Mouse (Mus musculus): Measurements from ENCODE around the gene Ddah1.

The Ddah1 gene

DNA sequence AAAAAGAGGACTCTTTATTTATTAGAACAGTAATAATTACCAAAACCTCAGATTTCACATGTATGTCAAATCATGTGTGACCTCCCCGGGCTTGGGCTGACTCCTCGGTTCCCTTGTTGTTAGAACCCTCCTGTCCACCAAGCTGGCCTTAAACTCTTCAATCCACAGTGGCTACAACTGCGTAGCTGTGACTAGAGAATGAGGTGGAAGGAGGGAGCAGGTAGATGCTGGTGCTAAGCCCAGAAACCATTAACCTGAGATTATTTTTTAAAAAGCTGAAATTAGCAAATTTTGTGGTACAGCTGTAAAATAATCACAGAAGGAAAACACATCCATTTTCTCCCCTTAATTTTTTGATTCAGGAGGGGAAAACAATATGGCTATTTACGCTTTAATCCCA is 10.0 kb downstream of the Ddah1 start:
- DNase-seq: no peak

DNA sequence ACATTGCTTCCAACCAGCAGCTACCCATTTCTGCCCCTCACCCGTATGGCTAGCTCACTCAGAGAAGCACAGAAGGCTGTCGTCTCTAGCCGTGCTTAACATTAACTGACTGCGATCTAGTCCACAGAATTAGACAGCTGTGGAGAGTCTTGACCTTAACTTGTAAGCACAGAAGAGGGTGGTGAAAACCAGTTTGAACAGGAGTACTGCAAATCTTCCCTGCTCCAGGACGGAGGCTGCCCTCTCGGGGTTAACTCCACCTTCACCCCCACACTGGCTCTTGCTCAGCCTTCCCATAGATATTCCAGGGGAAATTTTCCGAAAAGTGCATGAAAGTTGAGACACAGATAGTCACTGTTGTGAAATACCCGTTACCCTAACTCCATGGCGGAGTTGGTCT is 14.9 kb downstream of the Ddah1 start:
- no peak for DNase-seq

DNA sequence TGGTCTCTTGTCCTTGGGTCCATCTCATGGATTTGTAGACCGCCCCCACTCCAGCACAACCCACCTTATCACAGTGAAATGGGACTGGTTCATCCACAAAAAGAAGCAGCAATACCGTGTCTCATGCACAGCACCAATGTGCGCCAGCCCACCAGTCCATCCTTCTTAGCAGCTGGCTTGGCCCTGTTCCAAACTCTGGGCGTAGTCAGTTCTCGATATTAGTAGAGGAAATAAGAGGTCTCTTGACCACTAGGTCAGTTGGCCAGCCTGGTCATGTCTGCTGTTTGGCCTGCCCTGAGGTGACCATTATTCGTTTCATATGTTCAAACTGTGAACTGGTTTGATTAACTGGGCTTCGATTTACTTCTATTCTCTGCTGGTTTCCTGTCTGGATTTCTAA is 15.9 kb downstream of the Ddah1 start:
- DNase-seq: no peak

DNA sequence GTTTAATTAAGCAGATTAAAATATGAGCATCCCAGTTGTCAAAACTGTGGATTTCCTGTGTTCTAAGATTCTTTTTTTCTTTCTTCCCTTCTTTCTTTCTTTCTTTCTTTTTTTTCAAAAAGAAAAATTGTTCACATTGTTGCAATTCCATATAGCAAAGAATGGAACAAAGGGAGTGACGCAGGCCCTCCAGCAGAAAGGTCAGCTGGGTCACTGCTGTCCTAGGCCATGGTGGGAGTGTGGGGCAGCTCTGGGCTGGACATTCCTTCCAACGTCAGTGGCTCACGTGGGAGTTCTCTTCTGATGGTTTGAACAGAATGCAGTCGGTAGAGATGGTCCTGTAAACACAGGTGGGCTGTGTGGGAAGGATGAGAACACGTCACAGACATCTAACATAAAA is 16.8 kb downstream of the Ddah1 start:
- DNase-seq: no peak

DNA sequence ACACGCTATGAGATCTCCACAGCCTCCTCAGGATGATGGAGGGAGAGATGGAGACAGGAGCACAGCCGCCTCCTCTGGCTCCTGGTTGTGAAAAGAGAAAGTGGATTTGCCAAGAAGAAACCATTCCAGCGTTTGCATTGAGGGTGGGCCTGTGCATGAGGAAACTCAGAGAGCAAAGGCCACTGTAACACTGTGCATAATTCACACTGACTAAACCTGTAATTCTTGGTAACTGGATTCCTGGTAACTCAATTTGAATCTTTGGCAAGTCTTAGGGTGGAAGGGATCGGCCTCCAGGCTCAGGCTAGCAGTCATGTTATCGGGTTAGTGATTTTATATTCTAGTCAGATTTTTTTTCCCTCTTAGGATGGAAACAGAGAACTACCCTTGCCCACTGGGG is 17.4 kb downstream of the Ddah1 start:
- DNase-seq: no peak

DNA sequence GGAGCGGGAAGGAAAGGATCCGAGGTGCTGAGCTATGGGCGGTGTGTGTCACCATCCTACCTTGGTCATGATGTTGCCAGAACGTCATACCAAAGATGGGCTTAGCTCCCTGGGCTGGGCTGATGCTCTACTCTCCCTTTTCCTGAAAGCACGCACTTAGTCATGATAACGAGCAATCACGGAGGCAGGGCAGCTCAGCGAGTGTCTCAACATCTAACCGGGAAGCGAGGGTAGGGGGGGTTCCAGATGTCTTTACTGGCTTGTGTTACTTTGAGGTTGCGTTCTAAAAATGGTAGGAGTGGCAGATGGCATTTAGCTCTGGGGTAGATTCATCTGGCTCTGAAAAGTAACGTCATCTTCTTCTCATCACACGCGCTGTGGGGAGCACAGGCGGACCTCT is 18.5 kb downstream of the Ddah1 start:
- no peak for DNase-seq

DNA sequence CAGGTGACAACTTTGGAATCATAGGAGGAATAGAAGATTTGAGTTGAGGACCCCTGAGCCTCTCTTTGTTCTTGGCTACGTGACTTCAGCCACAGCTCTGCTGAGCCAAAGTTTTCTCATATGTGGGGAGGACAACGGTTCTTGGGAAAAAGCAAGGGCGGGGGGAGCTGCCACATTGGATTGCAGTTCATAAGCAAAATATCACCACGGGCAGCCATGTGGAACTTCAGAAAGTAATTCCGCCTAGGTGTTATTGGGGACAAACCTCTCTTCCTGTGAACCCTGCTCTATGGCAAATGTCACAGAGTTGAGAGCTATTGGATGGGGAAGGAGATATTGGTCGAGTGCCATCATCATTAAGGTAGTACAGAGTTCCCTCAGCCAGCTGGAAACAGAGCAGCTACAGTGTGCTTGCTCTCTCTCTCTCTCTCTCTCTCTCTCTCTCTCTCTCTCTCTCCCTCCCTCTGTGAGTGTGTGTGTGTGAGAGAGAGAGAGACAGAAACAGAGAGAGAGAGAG is 20.0 kb downstream of the Ddah1 start:
- DNase-seq: no peak

DNA sequence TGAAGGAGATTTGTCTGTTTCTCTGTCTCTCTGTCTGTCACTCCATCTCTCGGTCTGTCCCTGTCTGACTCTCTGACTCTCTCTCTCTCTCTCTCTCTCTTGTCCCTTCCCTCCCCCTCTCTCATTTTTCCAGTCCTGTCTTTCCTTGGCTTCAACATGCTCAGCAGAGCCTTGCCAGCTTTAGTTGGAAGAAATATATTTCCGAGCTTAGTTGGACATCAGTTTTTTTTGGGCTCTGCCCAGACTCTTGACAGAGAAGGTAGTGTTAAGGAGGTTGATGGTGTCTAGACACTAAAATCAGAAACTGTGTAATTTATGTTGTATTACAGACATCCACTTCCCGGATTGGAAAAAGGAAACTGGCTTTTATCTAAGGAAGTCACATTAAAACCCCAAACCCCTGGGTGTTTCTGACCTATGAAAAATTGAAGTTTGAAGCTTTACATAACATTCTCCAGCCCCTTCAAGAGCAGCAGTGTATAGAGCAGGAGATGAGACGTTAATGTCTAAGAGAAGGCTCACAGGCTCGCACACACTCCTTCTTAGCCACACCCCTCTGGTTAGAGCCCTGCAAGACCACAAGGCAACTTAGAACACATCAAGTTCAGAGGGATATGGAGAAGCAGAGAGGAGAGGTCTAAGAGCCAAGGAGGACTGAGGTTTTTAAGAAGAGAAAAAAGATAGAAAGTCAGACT is 21.0 kb downstream of the Ddah1 start:
- no peak for DNase-seq

DNA sequence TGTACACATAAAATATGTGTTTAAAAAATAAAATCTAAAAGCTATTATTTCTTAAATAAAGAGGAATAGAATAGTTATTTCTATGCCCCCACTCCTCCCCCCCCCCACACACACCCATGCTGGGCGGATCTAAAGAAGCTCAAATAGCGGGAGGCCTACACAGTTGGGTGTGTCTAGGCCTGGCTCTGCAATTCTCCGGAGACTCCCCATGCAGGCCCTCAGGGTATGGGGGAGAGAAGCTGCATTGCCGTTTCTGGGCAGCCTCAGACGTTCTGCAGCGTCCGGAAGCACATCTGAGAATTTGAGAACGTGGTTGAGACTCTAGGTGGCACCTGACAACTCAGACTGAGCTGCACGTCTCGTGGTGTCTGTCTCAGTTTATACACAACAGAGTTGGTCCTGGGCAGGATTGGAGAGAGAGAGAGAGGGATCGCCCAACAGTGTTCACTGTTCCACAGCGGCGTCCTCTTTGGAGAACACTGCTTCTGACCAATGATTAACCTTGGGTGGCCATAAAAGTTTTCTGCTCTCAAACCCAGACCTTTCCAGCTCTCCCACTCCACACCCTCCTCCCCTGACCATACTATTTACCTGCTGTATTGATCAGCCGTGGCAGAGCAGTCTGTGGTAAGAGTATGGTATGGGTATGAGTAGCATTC is 22.4 kb downstream of the Ddah1 start:
- no peak for DNase-seq

DNA sequence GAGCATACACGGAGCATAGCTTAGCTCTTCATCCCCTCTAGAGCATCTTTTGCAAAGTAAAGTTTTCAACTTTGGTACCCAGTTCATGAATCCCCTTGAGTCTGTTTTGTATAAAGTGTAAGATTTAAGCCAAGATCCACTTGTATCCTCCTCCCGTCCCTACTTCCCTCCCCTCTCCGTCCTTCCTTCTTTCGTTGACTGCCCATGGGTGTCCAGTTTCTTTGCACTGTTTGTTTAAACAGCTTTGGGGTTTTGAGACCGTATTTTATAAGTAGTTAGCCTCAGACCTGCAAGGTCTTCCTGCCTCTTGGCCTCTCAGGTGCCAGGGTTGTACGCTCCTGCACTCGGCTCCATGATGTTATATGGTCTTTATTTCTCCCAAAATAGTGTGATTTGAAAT is 26.8 kb downstream of the Ddah1 start:
- no peak for DNase-seq

DNA sequence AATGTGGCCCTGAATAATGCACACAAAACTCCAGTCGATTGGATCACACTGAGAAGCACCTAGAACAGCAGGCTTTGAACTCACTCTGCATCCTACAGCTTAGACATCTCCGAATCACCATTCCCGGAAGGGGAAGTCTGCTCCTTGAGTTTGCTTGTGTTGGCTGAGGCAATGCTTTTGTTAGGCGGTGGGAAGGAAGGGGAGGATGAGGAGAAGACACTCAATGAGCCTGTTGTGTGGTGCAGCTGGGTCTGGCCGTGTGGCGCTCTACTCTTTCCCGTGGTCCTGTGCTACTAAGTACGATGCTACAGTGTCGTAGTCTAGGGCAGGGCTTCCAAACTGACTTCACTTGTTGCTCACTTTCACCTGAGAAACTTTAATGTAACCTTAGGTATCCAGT is 28.8 kb downstream of the Ddah1 start:
- DNase-seq: no peak

DNA sequence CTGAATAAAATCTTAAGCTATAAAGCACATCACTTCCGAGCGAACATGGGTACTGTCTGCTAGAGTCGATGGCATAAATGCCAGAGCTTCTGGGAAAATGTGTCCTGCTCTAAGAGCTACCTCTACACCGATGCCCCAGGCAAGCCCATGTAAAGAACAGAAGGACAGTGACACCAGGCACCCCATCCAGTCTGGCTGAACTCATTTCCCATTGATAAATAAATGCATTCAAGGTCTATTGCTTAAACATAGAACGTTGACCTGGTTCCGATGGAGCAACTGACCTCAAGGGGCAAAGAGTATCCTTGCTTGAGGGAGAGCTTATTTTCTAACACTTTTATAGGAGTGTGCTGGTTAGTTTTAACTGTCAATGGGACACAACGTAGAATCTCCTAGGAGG is 30.6 kb downstream of the Ddah1 start:
- no peak for DNase-seq

DNA sequence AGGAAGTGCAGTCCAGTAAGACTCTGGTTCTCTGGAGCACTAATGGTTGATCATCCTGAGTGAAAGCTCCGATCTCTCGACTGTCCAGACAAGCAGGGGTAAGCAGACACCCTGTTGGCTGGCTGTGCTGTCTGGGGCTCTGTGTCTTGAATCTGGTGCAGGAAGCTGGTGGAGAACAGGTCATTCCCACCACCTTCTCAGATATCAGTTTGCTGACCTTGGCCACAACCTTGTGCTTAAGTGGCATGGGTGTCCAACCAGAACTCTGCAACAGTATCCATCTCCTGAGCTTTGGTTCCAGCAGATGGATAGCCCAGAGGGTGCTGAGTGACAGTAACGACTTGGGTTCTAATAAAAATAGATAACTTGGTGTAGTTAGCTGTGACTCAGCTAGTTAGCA is 31.8 kb downstream of the Ddah1 start:
- DNase-seq: no peak

DNA sequence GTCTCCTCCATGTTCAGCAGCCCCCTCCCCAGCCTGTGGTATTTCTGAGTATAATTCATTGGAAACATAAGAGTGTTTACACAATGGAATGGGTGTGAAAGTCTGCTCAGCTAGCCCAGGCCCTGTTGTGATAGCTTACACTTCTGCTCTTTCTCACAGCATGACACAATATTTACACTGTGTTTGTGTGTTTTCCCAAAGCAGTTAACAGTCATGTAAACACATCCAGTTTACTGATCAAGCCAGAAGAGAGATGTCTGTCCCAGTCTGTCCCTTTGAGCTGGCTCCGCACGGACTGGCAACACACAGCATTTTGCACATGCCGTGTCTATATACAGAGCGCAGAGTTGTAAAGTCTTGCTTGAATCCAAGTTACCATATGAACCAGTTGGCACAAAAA is 32.2 kb downstream of the Ddah1 start:
- DNase-seq: no peak

DNA sequence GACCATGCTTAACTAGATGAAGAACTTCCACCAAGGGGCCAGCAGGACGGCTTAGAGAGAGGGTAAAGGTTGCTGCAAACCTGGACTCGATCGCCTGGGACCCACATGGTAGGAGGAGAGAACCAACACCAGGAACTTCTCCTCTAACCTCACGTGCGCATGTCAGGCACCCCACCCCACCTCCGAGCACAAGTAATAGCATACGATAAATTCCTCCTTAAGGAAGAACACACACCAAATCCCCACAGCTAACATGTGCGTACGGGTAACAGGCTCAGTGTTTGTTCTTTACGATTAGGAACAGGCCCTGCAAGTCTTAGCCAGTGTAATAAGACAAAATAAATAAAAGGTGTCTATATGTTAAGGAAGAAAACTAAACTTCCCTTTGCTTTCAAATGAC is 35.9 kb downstream of the Ddah1 start:
- DNase-seq: no peak

DNA sequence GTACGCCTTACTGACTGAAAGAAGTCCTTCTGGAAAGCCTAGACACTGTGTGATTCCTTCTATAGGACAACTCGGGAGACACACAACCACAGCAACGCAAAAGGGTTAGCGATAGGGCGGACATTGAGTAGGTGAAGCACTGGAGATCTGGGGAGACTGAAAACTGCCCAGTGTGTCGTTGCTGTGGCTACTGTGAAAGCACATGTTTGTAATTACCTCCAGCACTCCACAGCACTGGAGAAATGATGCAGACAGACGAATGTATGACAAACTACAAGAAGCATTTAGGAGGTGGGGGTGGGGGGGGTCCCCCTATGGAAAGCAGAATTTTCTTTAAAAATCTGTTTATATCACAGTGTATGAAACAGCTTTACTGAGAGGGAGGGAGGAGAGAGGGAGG is 37.4 kb downstream of the Ddah1 start:
- DNase-seq: no peak

DNA sequence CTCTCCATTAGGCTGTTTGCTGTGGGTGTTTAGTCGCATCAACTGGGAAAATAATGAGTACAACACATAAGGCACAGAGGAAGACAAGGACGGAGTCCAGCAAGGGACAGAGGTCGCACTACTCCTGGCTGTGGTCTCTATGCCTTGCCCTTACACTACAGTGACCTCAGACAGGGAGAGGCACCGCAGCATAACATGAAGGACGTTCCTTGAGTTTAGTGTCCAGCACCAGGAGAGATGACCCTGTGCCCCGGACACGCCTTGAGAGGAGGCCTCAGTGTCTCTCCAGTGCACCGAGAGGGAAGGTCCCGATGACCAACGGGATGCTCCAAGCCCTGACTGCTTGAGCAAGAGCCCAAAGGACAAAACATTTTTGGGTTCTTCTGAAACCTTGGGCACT is 39.6 kb downstream of the Ddah1 start:
- DNase-seq: no peak

DNA sequence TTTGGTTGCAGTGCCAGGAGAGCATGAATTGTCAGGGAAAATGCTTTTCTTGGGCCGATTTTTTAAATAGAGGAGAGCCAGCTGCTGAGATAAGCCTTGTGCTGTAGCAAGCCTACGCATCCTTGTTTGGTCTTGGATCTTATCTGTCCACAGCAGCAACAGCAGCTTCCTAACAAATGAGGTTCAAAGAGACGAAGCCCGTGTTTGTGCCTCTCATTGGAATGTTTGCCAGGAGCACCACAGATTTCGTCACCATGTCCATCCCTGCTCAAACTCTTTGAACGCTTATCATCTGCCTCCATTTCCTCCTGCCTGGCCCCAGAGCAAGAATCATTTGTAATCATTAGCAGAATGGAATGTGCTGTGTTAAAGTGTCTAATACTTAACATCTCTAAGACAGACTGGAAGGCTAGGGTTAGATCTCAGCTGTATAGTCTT is 40.3 kb downstream of the Ddah1 start:
- DNase-seq: no peak

DNA sequence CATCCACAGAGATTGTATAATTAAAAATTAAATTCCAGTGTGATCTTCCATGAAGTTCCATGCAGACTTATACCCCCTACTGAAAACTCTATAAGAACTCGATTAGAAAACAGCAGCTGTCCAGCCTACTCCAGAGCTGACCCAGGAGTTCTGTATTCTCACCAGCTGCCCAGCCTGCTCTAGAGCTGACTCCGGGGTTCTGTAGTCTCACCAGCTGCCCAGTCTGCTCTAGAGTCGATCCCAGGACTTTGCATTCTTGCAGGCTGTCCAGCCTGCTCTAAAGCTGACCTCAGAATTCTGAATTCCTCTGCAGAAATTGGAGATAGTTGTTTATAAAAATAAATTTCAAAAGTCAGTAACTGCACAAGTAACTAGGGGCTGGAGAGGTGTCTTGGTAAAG is 40.9 kb downstream of the Ddah1 start:
- DNase-seq: no peak

DNA sequence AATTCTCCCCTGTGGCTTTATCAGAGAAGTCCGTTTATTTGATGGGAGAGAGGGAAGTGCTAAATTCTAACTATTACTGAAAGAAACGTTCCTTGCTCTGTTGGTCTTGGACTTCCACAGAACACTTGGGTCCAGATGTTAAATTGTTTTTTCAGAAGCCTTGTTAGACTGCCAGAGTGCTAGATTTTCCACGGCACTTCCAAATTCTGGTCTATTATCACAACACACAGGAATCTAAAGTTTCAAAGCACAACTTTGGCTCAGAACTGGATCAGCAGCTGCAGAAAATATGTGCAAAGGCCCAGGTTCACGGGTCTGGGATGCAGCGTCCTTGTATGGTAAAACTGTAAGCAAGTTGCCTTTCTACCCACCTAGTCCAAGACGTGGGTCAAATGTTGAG is 43.6 kb downstream of the Ddah1 start:
- no peak for DNase-seq

DNA sequence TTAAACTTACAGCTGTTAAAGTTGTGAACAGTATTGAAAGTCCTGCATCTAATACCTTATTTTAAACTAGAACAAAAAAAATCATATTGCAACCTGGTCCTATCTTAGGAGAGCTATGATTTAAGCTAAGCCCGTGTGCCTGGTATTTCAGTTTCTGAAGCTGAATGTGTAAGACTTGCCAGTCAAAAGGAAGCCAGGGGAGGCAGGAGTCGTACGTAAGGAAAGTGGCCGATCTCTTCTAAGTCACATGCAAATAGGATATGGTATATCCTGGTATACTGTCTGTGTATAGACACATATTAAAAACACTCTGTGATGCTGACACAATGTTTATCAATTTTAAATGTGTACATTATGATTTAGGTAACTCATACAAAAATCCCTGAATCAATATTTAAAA is 47.4 kb downstream of the Ddah1 start:
- no peak for DNase-seq

DNA sequence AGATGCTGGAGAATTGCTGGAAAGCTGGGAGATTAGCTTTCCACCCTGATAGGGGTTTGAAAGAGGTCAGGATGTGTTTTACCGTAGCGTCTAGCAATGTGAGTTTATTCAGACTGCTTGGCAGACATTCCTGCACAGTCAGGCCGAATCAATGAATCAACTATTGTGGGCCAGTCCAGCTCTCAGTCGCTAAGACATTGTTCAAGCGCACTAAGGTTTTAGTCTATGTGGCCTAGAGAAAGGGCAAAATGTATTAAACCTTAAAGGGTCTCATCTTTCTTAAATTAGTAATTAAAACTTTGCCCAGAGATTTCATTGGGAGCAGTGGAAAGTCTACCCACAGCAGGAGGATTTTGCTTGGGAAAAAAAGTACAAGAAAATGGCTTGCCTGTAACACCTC is 48.0 kb downstream of the Ddah1 start:
- DNase-seq: no peak

DNA sequence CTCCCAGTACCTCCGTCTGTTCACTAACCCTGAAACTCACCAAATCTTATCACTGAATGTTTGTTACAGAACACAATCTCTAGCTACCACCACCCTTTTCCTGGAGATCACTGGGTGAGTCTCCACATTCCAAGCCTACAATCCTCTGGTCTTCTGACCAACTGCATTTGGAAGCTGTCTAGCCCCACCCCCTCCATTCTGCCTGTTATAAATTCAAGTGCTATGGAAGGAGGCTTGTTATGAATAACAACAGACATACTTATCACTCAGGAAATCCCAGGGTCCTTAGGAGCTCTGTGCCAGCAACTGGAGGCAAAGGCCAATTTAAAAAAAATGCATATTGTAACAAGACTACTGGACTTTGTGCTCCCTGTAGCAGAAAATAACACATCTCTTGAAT is 58.3 kb downstream of the Ddah1 start:
- DNase-seq: no peak

DNA sequence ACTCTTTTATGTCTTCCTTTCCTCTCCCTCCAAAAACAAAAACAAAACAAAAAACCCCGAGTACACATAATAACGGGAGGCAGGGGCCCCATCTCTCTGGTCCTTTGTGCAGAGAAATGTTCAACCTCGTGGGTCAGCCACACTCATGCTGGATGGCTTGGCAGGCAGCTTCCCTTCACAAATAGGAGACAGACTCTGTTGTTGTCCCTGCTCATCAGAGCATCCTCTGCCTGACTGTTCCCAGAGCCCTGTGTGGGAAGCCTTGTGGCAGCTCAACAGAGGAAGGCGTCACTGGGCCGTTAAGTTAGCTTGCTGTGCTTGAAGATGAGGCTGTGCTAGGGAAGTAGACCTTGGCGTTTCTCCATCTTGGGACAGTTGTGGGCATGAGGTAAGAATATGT is 58.8 kb downstream of the Ddah1 start:
- DNase-seq: no peak

DNA sequence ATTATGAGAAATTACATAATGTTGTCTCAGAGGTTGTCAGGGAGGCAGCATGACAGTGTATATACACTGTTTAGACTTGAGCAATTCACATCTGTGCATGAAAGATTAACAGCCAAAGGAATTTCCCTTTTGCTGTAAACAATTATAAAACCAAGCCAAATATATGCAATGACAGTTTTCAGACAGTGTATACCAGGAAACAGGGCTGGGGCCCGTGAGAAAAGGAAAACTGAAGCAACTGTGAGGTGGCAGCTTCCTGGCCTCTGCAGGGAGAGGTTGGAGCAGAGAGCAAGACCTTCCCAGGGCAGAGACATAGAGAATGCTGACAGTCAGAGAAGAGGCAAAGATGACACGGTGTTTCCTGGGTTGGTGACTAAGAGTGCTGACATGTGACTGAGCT is 62.0 kb downstream of the Ddah1 start:
- no peak for DNase-seq
